Mouse (Mus musculus): Measurements from ENCODE around the gene Micu1. TPM values are rescaled to one million over a fixed set of nuclear protein-coding genes. Genes with fewer than 3 reads are reported as not detected.
"Not testable (repeated sequence)": the region's sequence is repeated elsewhere in the genome, so short reads cannot be mapped to it uniquely, and the experiment has no call there.

Micu1 gene
- polyA plus RNA-seq, 1 experiment from 2014 or later = 58.0 TPM

- Histone ChIP-seq H3K4me3 (no peak overlapping the region), H3K4me1 (peaks cover 9% of the 10 kb centered on the region), H3K36me3 (replicated peaks) (no peaks in the 10 kb centered on the region), H3K27ac (no peak overlapping the region), H3K9me3 (no peaks in the 10 kb centered on the region), H3K27me3 (ENCODE audit: poor library complexity, severe bottlenecking) (no peaks in the 10 kb centered on the region)
- WGBS = 73% methylated on average over 7 of the region's 7 CpGs
- no peak for DNase-seq (ENCODE audit: extremely low spot score, low spot score)
Observed at GRCm38 (mm10) chr10:59849371-59849770, 147.1 kb downstream of the Micu1 start.

GRCm38 (mm10) chr10:59857157-59857556 lies 154.9 kb downstream of the Micu1 start:
- Histone ChIP-seq H3K9me3 (no peaks in the 10 kb centered on the region), H3K4me3 (no peak overlapping the region), H3K27me3 (ENCODE audit: poor library complexity, severe bottlenecking) (no peaks in the 10 kb centered on the region), H3K36me3 (replicated peaks) (no peaks in the 10 kb centered on the region), H3K4me1 (0 out of 2 replicates have a peak, but pooled peaks cover 4% of the 10 kb centered on the region), H3K27ac (no peak overlapping the region)
- WGBS = 89% methylated on average over 5 of the region's 5 CpGs
- no peak for DNase-seq (ENCODE audit: extremely low spot score, low spot score)

- WGBS = 91% methylated on average over 9 of the region's 9 CpGs
- peaks cover 24% of the 10 kb centered on the region for H3K4me1 ChIP-seq
- no peak overlapping the region for H3K4me3 ChIP-seq
- H3K27me3 ChIP-seq (ENCODE audit: poor library complexity, severe bottlenecking) = no peaks in the 10 kb centered on the region
- H3K27ac ChIP-seq = no peak overlapping the region
- H3K36me3 ChIP-seq (replicated peaks) = peaks cover 13% of the 10 kb centered on the region; the same call in 1 of the 2 replicates
- no peak for DNase-seq (ENCODE audit: extremely low spot score, low spot score)
- H3K9me3 ChIP-seq = no peaks in the 10 kb centered on the region
Observed at GRCm38 (mm10) chr10:59860684-59861083, 158.4 kb downstream of the Micu1 start.

- DNase-seq (ENCODE audit: extremely low spot score, low spot score) = no peak
- whole genome bisulfite sequencing = 91% methylated on average over 10 of the region's 10 CpGs
Observed at GRCm38 (mm10) chr10:59861201-59861600, 158.9 kb downstream of the Micu1 start.

GRCm38 (mm10) chr10:59862816-59863440 lies 160.7 kb downstream of the Micu1 start:
- 0 out of 2 replicates have a peak overlapping the region, but pooled peaks have one; percentile 21 for H3K27ac ChIP-seq
- WGBS = 89% methylated on average over 6 of the region's 6 CpGs
- no peak for DNase-seq (ENCODE audit: extremely low spot score, low spot score)

More at GRCm38 (mm10) chr10:59861201-59861600, 158.9 kb downstream of the Micu1 start:
- H3K4me1 ChIP-seq = peaks cover 24% of the 10 kb centered on the region
- no peaks in the 10 kb centered on the region for H3K9me3 ChIP-seq
- H3K27ac ChIP-seq = no peak overlapping the region
- H3K27me3 ChIP-seq (ENCODE audit: poor library complexity, severe bottlenecking) = no peaks in the 10 kb centered on the region
- H3K36me3 ChIP-seq (replicated peaks) = peaks cover 13% of the 10 kb centered on the region; the same call in 1 of the 2 replicates
- H3K4me3 ChIP-seq = no peak overlapping the region

GRCm38 (mm10) chr10:59863620-59864019 lies 161.3 kb downstream of the Micu1 start:
- peaks cover 13% of the 10 kb centered on the region; the same call in 1 of the 2 replicates for H3K36me3 ChIP-seq (replicated peaks)
- no peaks in the 10 kb centered on the region for H3K9me3 ChIP-seq
- H3K27me3 ChIP-seq (ENCODE audit: poor library complexity, severe bottlenecking) = no peaks in the 10 kb centered on the region
- WGBS = 65% methylated on average over 4 of the region's 4 CpGs
- peaks cover 30% of the 10 kb centered on the region for H3K4me1 ChIP-seq
- no peak for DNase-seq (ENCODE audit: extremely low spot score, low spot score)
- no peak overlapping the region for H3K4me3 ChIP-seq
- H3K27ac ChIP-seq = 0 out of 2 replicates have a peak overlapping the region, but pooled peaks have one; percentile 21

More at GRCm38 (mm10) chr10:59862816-59863440, 160.7 kb downstream of the Micu1 start:
- Histone ChIP-seq H3K36me3 (replicated peaks) (peaks cover 13% of the 10 kb centered on the region; the same call in 1 of the 2 replicates), H3K27me3 (ENCODE audit: poor library complexity, severe bottlenecking) (no peaks in the 10 kb centered on the region), H3K4me1 (peaks cover 24% of the 10 kb centered on the region), H3K9me3 (no peaks in the 10 kb centered on the region), H3K4me3 (no peak overlapping the region)

GRCm38 (mm10) chr10:59864232-59864875 lies 162.1 kb downstream of the Micu1 start:
- Histone ChIP-seq H3K36me3 (replicated peaks) (peaks cover 13% of the 10 kb centered on the region; the same call in 1 of the 2 replicates), H3K4me1 (peaks cover 27% of the 10 kb centered on the region), H3K27me3 (ENCODE audit: poor library complexity, severe bottlenecking) (no peaks in the 10 kb centered on the region), H3K4me3 (no peak overlapping the region), H3K9me3 (no peaks in the 10 kb centered on the region), H3K27ac (peak overlapping the region; percentile 21; the same call in 1 of the 2 replicates)
- no peak for DNase-seq (ENCODE audit: extremely low spot score, low spot score)
- WGBS = 83% methylated on average over 19 of the region's 19 CpGs

- Histone ChIP-seq H3K36me3 (replicated peaks) (peaks cover 13% of the 10 kb centered on the region; the same call in 1 of the 2 replicates), H3K9me3 (no peaks in the 10 kb centered on the region), H3K27ac (no peak overlapping the region), H3K4me3 (no peak overlapping the region), H3K27me3 (ENCODE audit: poor library complexity, severe bottlenecking) (no peaks in the 10 kb centered on the region), H3K4me1 (peaks cover 27% of the 10 kb centered on the region)
- 42% methylated on average over 13 of the region's 13 CpGs for WGBS
- peak; percentile 83 for DNase-seq (ENCODE audit: extremely low spot score, low spot score)
Observed at GRCm38 (mm10) chr10:59864884-59865726, 162.8 kb downstream of the Micu1 start.

- Histone ChIP-seq H3K4me1 (peaks cover 26% of the 10 kb centered on the region), H3K27me3 (ENCODE audit: poor library complexity, severe bottlenecking) (no peaks in the 10 kb centered on the region), H3K27ac (no peak overlapping the region), H3K9me3 (no peaks in the 10 kb centered on the region; the same call in 1 of the 2 replicates), H3K4me3 (no peak overlapping the region), H3K36me3 (replicated peaks) (peaks cover 10% of the 10 kb centered on the region; the same call in 1 of the 2 replicates)
- WGBS = 46% methylated on average over 11 of the region's 11 CpGs
- DNase-seq (ENCODE audit: extremely low spot score, low spot score) = no peak
Observed at GRCm38 (mm10) chr10:59868266-59868665, 166.0 kb downstream of the Micu1 start.

- no peaks in the 10 kb centered on the region for H3K27me3 ChIP-seq (ENCODE audit: poor library complexity, severe bottlenecking)
- no peak overlapping the region for H3K4me3 ChIP-seq
- H3K4me1 ChIP-seq = peaks cover 9% of the 10 kb centered on the region
- no peaks in the 10 kb centered on the region for H3K36me3 ChIP-seq (replicated peaks)
- H3K9me3 ChIP-seq = no peaks in the 10 kb centered on the region; the same call in 1 of the 2 replicates
- WGBS = 93% methylated on average over 6 of the region's 6 CpGs
- no peak for DNase-seq (ENCODE audit: extremely low spot score, low spot score)
- H3K27ac ChIP-seq = no peak overlapping the region
Observed at GRCm38 (mm10) chr10:59870038-59870437, 167.8 kb downstream of the Micu1 start.

GRCm38 (mm10) chr10:59872651-59873050 lies 170.4 kb downstream of the Micu1 start:
- not testable (repeated sequence) for H3K36me3 ChIP-seq (replicated peaks); H3K4me3 ChIP-seq; H3K4me1 ChIP-seq; DNase-seq (ENCODE audit: extremely low spot score, low spot score); H3K27me3 ChIP-seq (ENCODE audit: poor library complexity, severe bottlenecking); H3K9me3 ChIP-seq
- WGBS = 88% methylated on average over 4 of the region's 4 CpGs
- H3K27ac ChIP-seq = 0 out of 2 replicates have a peak overlapping the region, but pooled peaks have one; percentile 8

GRCm38 (mm10) chr10:59873206-59873605 lies 170.9 kb downstream of the Micu1 start:
- DNase-seq (ENCODE audit: extremely low spot score, low spot score) = no peak
- H3K27ac ChIP-seq = 0 out of 2 replicates have a peak overlapping the region, but pooled peaks have one; percentile 8
- 82% methylated on average over 5 of the region's 5 CpGs for WGBS
- peaks cover 4% of the 10 kb centered on the region for H3K4me1 ChIP-seq
- no peaks in the 10 kb centered on the region for H3K36me3 ChIP-seq (replicated peaks)
- no peaks in the 10 kb centered on the region for H3K27me3 ChIP-seq (ENCODE audit: poor library complexity, severe bottlenecking)
- H3K4me3 ChIP-seq = no peak overlapping the region
- H3K9me3 ChIP-seq = no peaks in the 10 kb centered on the region; the same call in 1 of the 2 replicates
